Mouse (Mus musculus) CH12.LX (cell line): ENCODE measurements around the gene Arpc5. TPM values are rescaled to one million over a fixed set of nuclear protein-coding genes. Genes with fewer than 3 reads are reported as not detected.

ENCODE experiments used
- DNase-seq: peaks from one replicate; pipeline ENCODE4 v3.0.0-alpha.2; 2013; ENCODE audit errors: extremely low read depth
- H3K27ac ChIP-seq: 2 replicates; pipeline ENCODE4 v1.5.1; 2012; ENCODE audit warnings: low read depth, mild to moderate bottlenecking, control low read depth, moderate library complexity; ENCODE audit not compliant: insufficient read depth
- H3K27me3 ChIP-seq: replicated peaks from 2 replicates; pipeline ENCODE3; 2012; ENCODE audit warnings: inconsistent platforms
- H3K36me3 ChIP-seq, 2 experiments: replicated peaks in 1 of 2; 2 replicates each; pipeline versions ENCODE3 to v1.6.1; 2012; ENCODE audit warnings: inconsistent platforms in 1 of 2, low read length in 1 of 2, mild to moderate bottlenecking in 1 of 2, mixed read lengths in 1 of 2, moderate library complexity in 1 of 2; ENCODE audit not compliant: control insufficient read depth in 1 of 2, insufficient read depth in 1 of 2
- H3K4me1 ChIP-seq, 2 experiments: 2 replicates each; pipeline ENCODE4 v1.6.1; 2012; ENCODE audit warnings: inconsistent platforms in 1 of 2, moderate library complexity in 1 of 2; ENCODE audit not compliant: insufficient read depth in 2 of 2, control insufficient read depth in 1 of 2
- H3K4me2 ChIP-seq: 2 replicates; pipeline ENCODE4 v1.6.1; 2012; ENCODE audit warnings: low read depth, mild to moderate bottlenecking, control low read depth; ENCODE audit not compliant: poor library complexity, insufficient read depth, severe bottlenecking
- H3K4me3 ChIP-seq, 3 experiments: fragments of 150-350 bp in 1 of 3; sonication (generic) in 1 of 3; replicated peaks in 1 of 3; 2 replicates each; pipeline versions ENCODE3 to v1.5.1; 2011 to 2012; ENCODE audit warnings: low read depth in 2 of 3, low read length in 2 of 3, mild to moderate bottlenecking in 2 of 3, moderate library complexity in 2 of 3, control low read depth in 1 of 3, improper control_type of control experiment in 1 of 3, inconsistent platforms in 1 of 3, mixed read lengths in 1 of 3; ENCODE audit not compliant: poor library complexity in 1 of 3
- H3K79me2 ChIP-seq: replicated peaks from 2 replicates; pipeline ENCODE4 v1.6.1; 2012; ENCODE audit warnings: mild to moderate bottlenecking, moderate library complexity; ENCODE audit not compliant: control insufficient read depth, poor library complexity, insufficient read depth, severe bottlenecking; ENCODE audit errors: extremely low read depth
- H3K9ac ChIP-seq: 2 replicates; pipeline ENCODE4 v1.6.1; 2012; ENCODE audit warnings: low read depth, mild to moderate bottlenecking, control low read depth, moderate library complexity; ENCODE audit not compliant: insufficient read depth
- H3K9me3 ChIP-seq: replicated peaks from 2 replicates; pipeline ENCODE3; 2012; ENCODE audit warnings: low read length, inconsistent platforms, mixed read lengths
- CTCF ChIP-seq, 2 experiments: IDR thresholded peaks in 1 of 2; conservative IDR thresholded peaks in 1 of 2; 2 replicates each; pipeline ENCODE4 v1.5.1; 2011 to 2012; ENCODE audit warnings: low read depth in 2 of 2, low read length in 2 of 2, improper control_type of control experiment in 1 of 2, inconsistent platforms in 1 of 2, mild to moderate bottlenecking in 1 of 2, moderate library complexity in 1 of 2
- ELF1 ChIP-seq: IDR thresholded peaks from 2 replicates; pipeline ENCODE4 v1.6.1; 2014; ENCODE audit warnings: low read depth, mild to moderate bottlenecking, inconsistent platforms, low read length, improper control_type of control experiment
- ETS1 ChIP-seq: conservative IDR thresholded peaks from 2 replicates; pipeline ENCODE4 v1.6.1; 2012; ENCODE audit warnings: low read depth, mild to moderate bottlenecking, inconsistent platforms, low read length, improper control_type of control experiment, moderate library complexity
- HCFC1 ChIP-seq: IDR thresholded peaks from 2 replicates; pipeline ENCODE4 v1.6.1; 2012; ENCODE audit warnings: low read depth, mild to moderate bottlenecking, inconsistent platforms, low read length, improper control_type of control experiment
- IRF4 ChIP-seq: IDR thresholded peaks from 2 replicates; pipeline ENCODE4 v1.6.1; 2014; ENCODE audit warnings: low read depth, mild to moderate bottlenecking, inconsistent platforms, low read length, improper control_type of control experiment
- JUN ChIP-seq: IDR thresholded peaks from 2 replicates; pipeline ENCODE4 v1.6.1; 2011; ENCODE audit warnings: low read depth, mild to moderate bottlenecking, low read length, improper control_type of control experiment, moderate library complexity; ENCODE audit not compliant: insufficient read depth
- MAFK ChIP-seq: IDR thresholded peaks from 2 replicates; pipeline ENCODE4 v1.6.1; 2011; ENCODE audit warnings: low read length, improper control_type of control experiment; ENCODE audit not compliant: insufficient replicate concordance
- MAX ChIP-seq: IDR thresholded peaks from 2 replicates; pipeline ENCODE4 v1.6.1; 2011; ENCODE audit warnings: low read length, improper control_type of control experiment
- MYC ChIP-seq: IDR thresholded peaks from 2 replicates; pipeline ENCODE4 v1.6.1; 2011; ENCODE audit warnings: low read depth, mild to moderate bottlenecking, improper control_type of control experiment, low read length
- NELFE ChIP-seq: IDR thresholded peaks from 2 replicates; pipeline ENCODE4 v1.6.1; 2011; ENCODE audit warnings: low read depth, low read length, improper control_type of control experiment
- NRF1 ChIP-seq: IDR thresholded peaks from 2 replicates; pipeline ENCODE4 v1.6.1; 2014; ENCODE audit warnings: low read depth, mild to moderate bottlenecking, inconsistent platforms, low read length, improper control_type of control experiment, moderate library complexity
- POLR2A ChIP-seq: IDR thresholded peaks from 2 replicates; pipeline ENCODE4 v1.6.1; 2011; ENCODE audit warnings: low read depth, mild to moderate bottlenecking, improper control_type of control experiment, low read length
- RAD21 ChIP-seq: IDR thresholded peaks from 2 replicates; pipeline ENCODE4 v1.6.1; 2011; ENCODE audit warnings: low read depth, mild to moderate bottlenecking, low read length, improper control_type of control experiment, moderate library complexity
- RCOR1 ChIP-seq: conservative IDR thresholded peaks from 2 replicates; pipeline ENCODE4 v1.6.1; 2012; ENCODE audit warnings: low read depth, mild to moderate bottlenecking, inconsistent platforms, low read length, improper control_type of control experiment
- SIN3A ChIP-seq: IDR thresholded peaks from 2 replicates; pipeline ENCODE4 v1.6.1; 2012; ENCODE audit warnings: low read length, improper control_type of control experiment, inconsistent platforms
- TBP ChIP-seq: conservative IDR thresholded peaks from 2 replicates; pipeline ENCODE4 v1.6.1; 2011; ENCODE audit warnings: low read depth, low read length, improper control_type of control experiment
- TCF12 ChIP-seq: IDR thresholded peaks from 2 replicates; pipeline ENCODE4 v1.6.1; 2014; ENCODE audit warnings: low read depth, mild to moderate bottlenecking, inconsistent platforms, low read length, improper control_type of control experiment
- ZMIZ1 ChIP-seq: IDR thresholded peaks from 2 replicates; pipeline ENCODE4 v1.6.1; 2012; ENCODE audit warnings: low read depth, mild to moderate bottlenecking, inconsistent platforms, low read length, improper control_type of control experiment
- dilution Hi-C: fragments of 300-500 bp; cut with MboI; formaldehyde crosslinking; loops from 2 replicates; pipeline ENCODE4 v1.14.3; 2020; ENCODE audit warnings: low sequenced_read_pairs; ENCODE audit not compliant: extremely low pct_unique_long_range_greater_than_20kb, extremely low pct_ligation_motif_present
- in situ Hi-C: fragments of 300-500 bp; cut with MboI; formaldehyde crosslinking; loops from 3 replicates; pipeline ENCODE4 v1.14.3; 2019; ENCODE audit warnings: low sequenced_read_pairs, low pct_ligation_motif_present, low pct_unique_long_range_greater_than_20kb, mixed read lengths
- polyA plus RNA-seq: library from polyadenylated mRNA; unstranded; fragments of >175 nt; gene quantifications from 2 replicates; pipeline ENCODE4 v1.2.1, GENCODE M21; 2012; ENCODE audit warnings: low read depth; ENCODE audit not compliant: insufficient read length
- total RNA-seq, 2 experiments: library from RNA; depleted of rRNA; stranded (reverse); fragments of 300-350 nt in 1 of 2; fragments of >200 nt in 1 of 2; gene quantifications; 2 replicates each; pipeline ENCODE4 v1.2.3; 2012 to 2014

Arpc5 gene
- total and polyA plus RNA-seq, 3 experiments: 125 to 399 (median 232) TPM

- H3K36me3 ChIP-seq: peaks cover 2 to 7% of the 10 kb centered on the region in 2 experiments
- in situ Hi-C loops: no loop called here
- no peaks in the 10 kb centered on the region for H3K27me3 ChIP-seq
- H3K27ac ChIP-seq: no peak overlapping the region
- DNase-seq: no peak
- H3K9me3 ChIP-seq: no peaks in the 10 kb centered on the region
- dilution Hi-C loops: no loop called here
- TF ChIP-seq ETS1: no peak
- no peak for TF ChIP-seq MAX
- 0 out of 2 replicates have a peak, but pooled peaks have one; percentile 38 for TF ChIP-seq IRF4
- peaks cover 10 to 30% of the 10 kb centered on the region in 2 experiments for H3K4me1 ChIP-seq
- peaks cover 18% of the 10 kb centered on the region for H3K79me2 ChIP-seq
- H3K4me2 ChIP-seq: peak overlapping the region; percentile 1; the same call in 1 of the 2 replicates
- H3K4me3 ChIP-seq: no peak overlapping the region
- no peak overlapping the region for H3K9ac ChIP-seq
Measured at GRCm38 (mm10) chr1:152804907-152805306, 38.6 kb downstream of the Arpc5 start.

GRCm38 (mm10) chr1:152807619-152808391, 41.5 kb downstream of the Arpc5 start:
- Histone ChIP-seq H3K36me3 (peaks cover 19 to 32% of the 10 kb centered on the region in 2 experiments), H3K4me2 (peak overlapping the region; percentile 69), H3K9ac (peak overlapping the region; percentile 92), H3K9me3 (no peaks in the 10 kb centered on the region), H3K27ac (peak overlapping the region; percentile 1; the same call in 1 of the 2 replicates), H3K79me2 (peaks cover 19% of the 10 kb centered on the region), H3K4me3 (peak overlapping the region; percentile 63 to 73 (median 65)), H3K27me3 (no peaks in the 10 kb centered on the region), H3K4me1 (peaks cover 11 to 39% of the 10 kb centered on the region in 2 experiments)
- in situ Hi-C loops (no loop called here), dilution Hi-C loops (no loop called here)
- peak; percentile 65 for DNase-seq
- TF ChIP-seq TCF12: 0 out of 2 replicates have a peak, but pooled peaks have one; percentile 45
- TF ChIP-seq POLR2A: peak; percentile 65
- TF ChIP-seq MAX: peak; percentile 17; the same call in 1 of the 2 replicates
- 0 out of 2 replicates have a peak, but pooled peaks have one; percentile 41 for TF ChIP-seq SIN3A
- TF ChIP-seq RAD21: no peak
- TF ChIP-seq HCFC1: peak; percentile 40
- TF ChIP-seq MYC: no peak
- 0 out of 2 replicates have a peak, but pooled peaks have one; percentile 63 for TF ChIP-seq TBP
- no peak for TF ChIP-seq RCOR1
- peak; percentile 65 for TF ChIP-seq ELF1
- peak; percentile 47; the same call in 1 of the 2 replicates for TF ChIP-seq NELFE
- TF ChIP-seq CTCF (conservative IDR thresholded peaks at IDR 0.05 in 1 of 2, IDR thresholded peaks at IDR 0.05 in 1 of 2; ENCODE audit: low read depth in 2 of 2, low read length in 2 of 2): 0 out of 4 replicates have a peak, but pooled peaks of 1 of the 2 experiments have one; percentile 1
- no peak for TF ChIP-seq JUN
- TF ChIP-seq IRF4: peak; percentile 6; the same call in 1 of the 2 replicates
- no peak for TF ChIP-seq MAFK
- no peak for TF ChIP-seq NRF1
- 0 out of 2 replicates have a peak, but pooled peaks have one; percentile 7 for TF ChIP-seq ZMIZ1
